Mouse (Mus musculus) cortical plate, adult 2 months (tissue): ENCODE results near the gene Tango6.

ENCODE experiments used
- CTCF ChIP-seq: fragments of 200-500 bp; IDR thresholded peaks from 2 replicates; pipeline ENCODE4 v1.5.1; 2011; ENCODE audit warnings: mild to moderate bottlenecking, control low read depth, low read length; ENCODE audit not compliant: insufficient read depth; ENCODE audit errors: extremely low read depth
- POLR2A ChIP-seq: fragments of 200-500 bp; IDR thresholded peaks from 2 replicates; pipeline ENCODE4 v1.6.1; 2011; ENCODE audit warnings: mild to moderate bottlenecking, low read length, control low read depth; ENCODE audit not compliant: insufficient read depth; ENCODE audit errors: extremely low read depth

DNA sequence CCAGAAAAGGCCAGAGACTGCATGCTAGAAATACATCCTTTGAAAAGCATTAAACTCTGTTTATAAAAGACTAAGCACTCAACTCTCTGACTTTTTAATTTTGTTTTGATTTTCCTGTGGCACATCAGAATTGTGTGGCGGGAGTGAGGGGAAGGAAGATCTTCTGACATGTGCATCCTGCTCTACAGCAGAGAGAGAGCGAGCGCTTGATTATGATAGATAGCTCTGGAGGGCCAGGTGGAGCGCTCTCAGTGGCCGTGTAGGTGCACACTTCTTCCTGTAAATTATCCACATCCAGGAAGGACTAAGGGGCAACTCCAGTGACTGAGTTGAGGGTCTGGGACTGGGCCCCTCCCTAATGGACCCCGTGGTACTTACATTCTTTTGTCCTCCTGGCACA lies 23.3 kb downstream of the Tango6 start:
- TF ChIP-seq CTCF (no peak), POLR2A (no peak)
